Mouse (Mus musculus): Measurements from ENCODE around the gene Usp44. TPM values are rescaled to one million over a fixed set of nuclear protein-coding genes. Genes with fewer than 3 reads are reported as not detected.
"Not testable (repeated sequence)": the region's sequence is repeated elsewhere in the genome, so short reads cannot be mapped to it uniquely, and the experiment has no call there.

Gene Usp44
- 0.03 TPM in 1 of 2 replicates, not detected in the other for polyA plus RNA-seq (2012; rRNA removed)

GRCm38 (mm10) chr10:93830931-93831729 lies at the start of gene Usp44:
Gene Usp44 (plus strand): TSS chr10:93831555.
- no peak for DNase-seq
- Histone ChIP-seq H3K36me3 (ENCODE audit: control insufficient read depth, insufficient read depth, low read length) (no peaks in the 10 kb centered on the region), H3K4me3 (ENCODE audit: insufficient read depth, low read depth, low read length) (no peak within 1 kb of the TSS), H3K4me1 (ENCODE audit: control insufficient read depth, insufficient read depth, low read length) (no peaks in the 10 kb centered on the region), H3K27me3 (replicated peaks; ENCODE audit: control insufficient read depth, insufficient read depth, low read length) (peaks cover 8% of the 10 kb centered on the region), H3K27ac (ENCODE audit: insufficient read depth, low read depth, low read length) (no peak within 1 kb of the TSS)
- no peak for TF ChIP-seq CTCF (conservative IDR thresholded peaks at IDR 0.05; ENCODE audit: insufficient read depth, insufficient read length, low read depth, low read length)
- TF ChIP-seq POLR2A (IDR thresholded peaks at IDR 0.05; ENCODE audit: low read depth, low read length): no peak
- 33% methylated on average over 22 of the region's 22 CpGs for WGBS

- Histone ChIP-seq H3K36me3 (ENCODE audit: control insufficient read depth, insufficient read depth, low read length) (no peaks in the 10 kb centered on the region), H3K27me3 (replicated peaks; ENCODE audit: control insufficient read depth, insufficient read depth, low read length) (no peaks in the 10 kb centered on the region), H3K4me1 (ENCODE audit: control insufficient read depth, insufficient read depth, low read length) (no peaks in the 10 kb centered on the region), H3K27ac (ENCODE audit: insufficient read depth, low read depth, low read length) (no peak overlapping the region), H3K4me3 (ENCODE audit: insufficient read depth, low read depth, low read length) (no peak overlapping the region)
- no peak for TF ChIP-seq POLR2A (IDR thresholded peaks at IDR 0.05; ENCODE audit: low read depth, low read length)
- no peak for TF ChIP-seq CTCF (conservative IDR thresholded peaks at IDR 0.05; ENCODE audit: insufficient read depth, insufficient read length, low read depth, low read length)
- no peak for DNase-seq
- 76% methylated on average over 15 of the region's 15 CpGs for WGBS
Observed at GRCm38 (mm10) chr10:93783216-93784013, 47.9 kb upstream of the Usp44 start.

DNA sequence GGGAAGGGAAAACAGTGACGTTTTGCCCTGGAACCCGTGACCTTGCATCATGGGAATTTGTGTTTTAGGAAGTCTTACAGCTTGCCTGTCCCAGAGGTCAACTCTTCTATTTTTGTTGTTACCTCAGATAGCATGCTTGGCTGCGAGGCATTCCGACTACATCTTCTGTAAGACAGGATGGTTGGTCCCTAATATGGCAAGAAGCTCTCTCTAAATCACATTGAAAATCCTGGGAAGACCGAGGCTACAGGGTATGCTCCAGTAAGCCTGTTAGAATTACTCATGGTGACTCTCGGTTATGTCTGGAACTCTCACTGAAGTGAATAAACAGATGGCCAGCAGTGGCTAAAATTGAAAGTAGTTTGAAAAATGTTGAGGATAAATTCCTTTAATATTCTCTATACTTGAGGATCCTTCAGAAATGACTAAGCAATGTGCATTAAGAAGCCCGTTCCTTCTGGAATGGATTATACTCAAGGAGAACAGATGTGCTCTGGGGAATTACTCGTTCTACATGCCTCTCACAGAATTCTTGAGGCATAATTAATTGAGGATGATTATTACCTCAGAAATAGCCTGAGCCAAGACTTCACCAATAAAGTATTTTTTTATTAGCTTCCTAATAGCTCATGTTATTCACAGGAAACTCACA lies 31.5 kb upstream of the Usp44 start:
- no peak for DNase-seq
- TF ChIP-seq CTCF (conservative IDR thresholded peaks at IDR 0.05; ENCODE audit: insufficient read depth, insufficient read length, low read depth, low read length) (no peak), POLR2A (IDR thresholded peaks at IDR 0.05; ENCODE audit: low read depth, low read length) (no peak)
- no peaks in the 10 kb centered on the region for H3K27me3 ChIP-seq (replicated peaks; ENCODE audit: control insufficient read depth, insufficient read depth, low read length)
- H3K4me1 ChIP-seq (ENCODE audit: control insufficient read depth, insufficient read depth, low read length): no peaks in the 10 kb centered on the region
- no peak overlapping the region; the same call in 1 of the 2 replicates for H3K27ac ChIP-seq (ENCODE audit: insufficient read depth, low read depth, low read length)
- H3K36me3 ChIP-seq (ENCODE audit: control insufficient read depth, insufficient read depth, low read length): no peaks in the 10 kb centered on the region
- 47% methylated on average over 8 of the region's 8 CpGs for WGBS
- no peak overlapping the region for H3K4me3 ChIP-seq (ENCODE audit: insufficient read depth, low read depth, low read length)

GRCm38 (mm10) chr10:93800363-93800722 lies 31.0 kb upstream of the Usp44 start:
- DNase-seq: no peak
- Histone ChIP-seq H3K4me1 (ENCODE audit: control insufficient read depth, insufficient read depth, low read length) (no peaks in the 10 kb centered on the region), H3K27ac (ENCODE audit: insufficient read depth, low read depth, low read length) (no peak overlapping the region), H3K4me3 (ENCODE audit: insufficient read depth, low read depth, low read length) (no peak overlapping the region), H3K36me3 (ENCODE audit: control insufficient read depth, insufficient read depth, low read length) (no peaks in the 10 kb centered on the region), H3K27me3 (replicated peaks; ENCODE audit: control insufficient read depth, insufficient read depth, low read length) (no peaks in the 10 kb centered on the region)
- TF ChIP-seq CTCF (conservative IDR thresholded peaks at IDR 0.05; ENCODE audit: insufficient read depth, insufficient read length, low read depth, low read length): no peak
- TF ChIP-seq POLR2A (IDR thresholded peaks at IDR 0.05; ENCODE audit: low read depth, low read length): no peak
- 58% methylated on average over 4 of the region's 4 CpGs for WGBS

DNA sequence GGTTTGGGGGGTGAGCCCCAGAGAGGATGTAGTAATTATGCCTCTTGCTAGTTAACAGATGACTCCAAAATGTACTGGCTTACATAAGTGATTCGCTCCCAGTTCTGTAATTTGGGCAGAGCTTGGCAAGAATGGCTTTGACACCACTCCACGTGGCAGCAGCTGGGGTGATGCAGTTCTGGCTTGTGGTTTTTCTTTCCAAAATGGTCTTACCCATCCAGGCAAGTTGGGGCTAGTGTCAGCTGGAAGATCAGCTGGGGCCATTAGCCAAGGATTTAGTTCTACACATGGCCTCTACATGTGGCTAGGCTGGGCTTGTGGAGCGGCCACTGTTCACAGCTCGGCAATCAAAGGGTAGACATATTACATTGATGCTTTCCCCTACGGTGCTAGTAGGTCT lies 30.5 kb upstream of the Usp44 start:
- no peak overlapping the region for H3K4me3 ChIP-seq (ENCODE audit: insufficient read depth, low read depth, low read length)
- H3K36me3 ChIP-seq (ENCODE audit: control insufficient read depth, insufficient read depth, low read length): no peaks in the 10 kb centered on the region
- H3K4me1 ChIP-seq (ENCODE audit: control insufficient read depth, insufficient read depth, low read length): no peaks in the 10 kb centered on the region
- no peak for TF ChIP-seq CTCF (conservative IDR thresholded peaks at IDR 0.05; ENCODE audit: insufficient read depth, insufficient read length, low read depth, low read length)
- TF ChIP-seq POLR2A (IDR thresholded peaks at IDR 0.05; ENCODE audit: low read depth, low read length): no peak
- WGBS: 92% methylated on average over 5 of the region's 5 CpGs
- no peak overlapping the region for H3K27ac ChIP-seq (ENCODE audit: insufficient read depth, low read depth, low read length)
- DNase-seq: no peak
- no peaks in the 10 kb centered on the region for H3K27me3 ChIP-seq (replicated peaks; ENCODE audit: control insufficient read depth, insufficient read depth, low read length)

- WGBS: 49% methylated on average over 6 of the region's 6 CpGs
- TF ChIP-seq CTCF (conservative IDR thresholded peaks at IDR 0.05; ENCODE audit: insufficient read depth, insufficient read length, low read depth, low read length): no peak
- TF ChIP-seq POLR2A (IDR thresholded peaks at IDR 0.05; ENCODE audit: low read depth, low read length): no peak
- DNase-seq: no peak
Observed at GRCm38 (mm10) chr10:93803199-93803598, 28.2 kb upstream of the Usp44 start.

GRCm38 (mm10) chr10:93809438-93809837 lies 21.9 kb upstream of the Usp44 start:
- DNase-seq; H3K4me1 ChIP-seq (ENCODE audit: control insufficient read depth, insufficient read depth, low read length); H3K4me3 ChIP-seq (ENCODE audit: insufficient read depth, low read depth, low read length); H3K27me3 ChIP-seq (replicated peaks; ENCODE audit: control insufficient read depth, insufficient read depth, low read length); H3K27ac ChIP-seq (ENCODE audit: insufficient read depth, low read depth, low read length); H3K36me3 ChIP-seq (ENCODE audit: control insufficient read depth, insufficient read depth, low read length): not testable (repeated sequence)
- WGBS: 96% methylated on average over 8 of the region's 8 CpGs

More at GRCm38 (mm10) chr10:93803199-93803598, 28.2 kb upstream of the Usp44 start:
- Histone ChIP-seq H3K4me1 (ENCODE audit: control insufficient read depth, insufficient read depth, low read length) (no peaks in the 10 kb centered on the region), H3K36me3 (ENCODE audit: control insufficient read depth, insufficient read depth, low read length) (no peaks in the 10 kb centered on the region), H3K27ac (ENCODE audit: insufficient read depth, low read depth, low read length) (no peak overlapping the region), H3K27me3 (replicated peaks; ENCODE audit: control insufficient read depth, insufficient read depth, low read length) (no peaks in the 10 kb centered on the region), H3K4me3 (ENCODE audit: insufficient read depth, low read depth, low read length) (no peak overlapping the region)
